Mouse (Mus musculus) liver, adult 2 months (tissue): ENCODE results near the gene Sumo1. TPM values are rescaled to one million over a fixed set of nuclear protein-coding genes. Genes with fewer than 3 reads are reported as not detected.

Experiments
- DNase-seq: peaks from one replicate; pipeline ENCODE4 v3.0.0-alpha.2; 2011; ENCODE audit warnings: low read depth, low spot score; ENCODE audit errors: extremely low read depth
- H3K27ac ChIP-seq: fragments of 200-500 bp; replicated peaks from 2 replicates; pipeline ENCODE4 v1.5.1; 2012; ENCODE audit warnings: low read depth, mild to moderate bottlenecking, control low read depth, inconsistent platforms, low read length; ENCODE audit not compliant: insufficient read depth
- H3K27me3 ChIP-seq: fragments of 200-500 bp; 2 replicates; pipeline ENCODE4 v1.6.1; 2012; ENCODE audit warnings: mild to moderate bottlenecking, moderate library complexity, low read length, inconsistent platforms; ENCODE audit not compliant: control insufficient read depth, insufficient read depth
- H3K36me3 ChIP-seq: fragments of 200-500 bp; 2 replicates; pipeline ENCODE4 v1.6.1; 2012; ENCODE audit warnings: low read length, inconsistent platforms; ENCODE audit not compliant: control insufficient read depth, insufficient read depth
- H3K4me1 ChIP-seq: fragments of 200-500 bp; 2 replicates; pipeline ENCODE4 v1.6.1; 2011; ENCODE audit warnings: low read length; ENCODE audit not compliant: control insufficient read depth, insufficient read depth
- H3K4me3 ChIP-seq: fragments of 200-500 bp; 2 replicates; pipeline ENCODE4 v1.5.1; 2011; ENCODE audit warnings: low read depth, mild to moderate bottlenecking, control low read depth, low read length, moderate library complexity; ENCODE audit not compliant: insufficient read depth
- H3K79me2 ChIP-seq: fragments of 200-500 bp; 2 replicates; pipeline ENCODE4 v1.6.1; 2012; ENCODE audit warnings: inconsistent platforms, mild to moderate bottlenecking, low read length, moderate library complexity; ENCODE audit not compliant: control insufficient read depth, insufficient read depth
- H3K9ac ChIP-seq: fragments of 200-500 bp; 2 replicates; pipeline ENCODE4 v1.6.1; 2012; ENCODE audit warnings: low read depth, mild to moderate bottlenecking, control low read depth, inconsistent platforms, low read length
- CTCF ChIP-seq: fragments of 200-500 bp; IDR thresholded peaks from 2 replicates; pipeline ENCODE4 v1.5.1; 2011; ENCODE audit warnings: low read depth, low read length, control low read depth
- POLR2A ChIP-seq: fragments of 200-500 bp; IDR thresholded peaks from 2 replicates; pipeline ENCODE4 v1.6.1; 2011; ENCODE audit warnings: low read length, control low read depth; ENCODE audit not compliant: insufficient read depth; ENCODE audit errors: extremely low read depth
- WGBS: fragments of 180-500 bp; shearing (Covaris S2); methylation state at CpG from one replicate; pipeline ENCODE4 v1.1.7; 2018; 5-methylcytosine and 5-hydroxymethylcytosine counted together
- polyA plus RNA-seq: library from polyadenylated mRNA; depleted of rRNA; stranded (reverse); fragments of >200 nt; gene quantifications from 2 replicates; pipeline ENCODE4 v1.2.3, GENCODE M21; 2012; rRNA removed
- total RNA-seq: library from RNA; depleted of rRNA; stranded (reverse); fragments of >200 nt; gene quantifications from 2 replicates; pipeline ENCODE4 v1.2.3, GENCODE M21; 2014; rRNA removed

The Sumo1 gene
- total RNA-seq (39.9 and 55.1 TPM in 2 replicates), polyA plus RNA-seq (7.5 and 8.1 TPM in 2 replicates)

DNA sequence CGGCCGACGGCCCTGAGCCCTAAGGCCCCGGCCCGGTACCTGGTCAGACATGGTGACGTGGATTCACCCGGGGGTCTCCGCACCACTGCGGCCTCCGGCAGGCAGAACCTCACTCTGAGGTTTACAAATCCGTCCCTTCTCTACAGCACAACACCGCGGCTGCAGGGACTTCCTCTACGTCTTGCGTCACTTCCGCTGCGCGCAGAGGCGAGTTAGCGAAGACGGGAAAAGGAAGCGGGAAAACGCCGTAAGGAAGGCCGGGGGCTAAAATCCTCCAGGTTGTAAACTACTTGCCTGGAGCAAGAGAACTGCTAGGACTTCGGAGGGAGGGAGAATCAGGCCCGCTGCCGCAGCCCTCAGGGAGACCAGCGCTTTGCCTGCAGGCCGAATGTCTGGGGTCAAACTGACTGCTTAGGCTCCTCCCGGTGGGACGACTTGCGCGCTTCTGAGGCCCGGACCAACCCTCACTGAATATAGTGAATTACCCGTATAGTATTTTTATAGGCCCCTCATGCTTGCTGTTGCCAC lies at the start of gene Sumo1:
Gene Sumo1 (minus strand): TSS at position 194 of the 528 bp plus-strand sequence.
- TF ChIP-seq POLR2A (peak; percentile 87), CTCF (no peak)
- Histone ChIP-seq H3K4me3 (peak within 1 kb of the TSS; percentile 92), H3K4me1 (peaks cover 11% of the 10 kb centered on the region), H3K79me2 (peaks cover 20% of the 10 kb centered on the region; the same call in 1 of the 2 replicates), H3K36me3 (0 out of 2 replicates have a peak, but pooled peaks cover 1% of the 10 kb centered on the region), H3K9ac (peak within 1 kb of the TSS; percentile 92), H3K27me3 (no peaks in the 10 kb centered on the region), H3K27ac (peak within 1 kb of the TSS; percentile 76)
- peak; percentile 83 for DNase-seq
- under 1% methylated on average over 36 of the region's 36 CpGs for WGBS

GRCm38 (mm10) chr1:59719900-59720299 lies 49.3 kb upstream of the Sumo1 start:
- WGBS, result 45% methylated on average over 4 of the region's 4 CpGs
- H3K27ac ChIP-seq, result no peak overlapping the region

GRCm38 (mm10) chr1:59701766-59702165 lies 31.1 kb upstream of the Sumo1 start:
- H3K4me3 ChIP-seq, result no peak overlapping the region
- H3K4me1 ChIP-seq, result no peaks in the 10 kb centered on the region
- DNase-seq, result no peak
- no peaks in the 10 kb centered on the region for H3K79me2 ChIP-seq
- no peaks in the 10 kb centered on the region for H3K27me3 ChIP-seq
- H3K36me3 ChIP-seq, result peaks cover 58% of the 10 kb centered on the region
- WGBS, result 96% methylated on average over 1 of the region's 1 CpGs
- no peak overlapping the region for H3K9ac ChIP-seq
- H3K27ac ChIP-seq, result no peak overlapping the region
- TF ChIP-seq CTCF (no peak), POLR2A (no peak)

More at GRCm38 (mm10) chr1:59719900-59720299, 49.3 kb upstream of the Sumo1 start:
- H3K27me3 ChIP-seq, result no peaks in the 10 kb centered on the region
- peak; percentile 21 for DNase-seq
- TF ChIP-seq CTCF (no peak), POLR2A (no peak)
- no peaks in the 10 kb centered on the region for H3K79me2 ChIP-seq
- peaks cover 10% of the 10 kb centered on the region for H3K36me3 ChIP-seq
- no peaks in the 10 kb centered on the region for H3K4me1 ChIP-seq
- H3K4me3 ChIP-seq, result no peak overlapping the region
- H3K9ac ChIP-seq, result no peak overlapping the region

DNA sequence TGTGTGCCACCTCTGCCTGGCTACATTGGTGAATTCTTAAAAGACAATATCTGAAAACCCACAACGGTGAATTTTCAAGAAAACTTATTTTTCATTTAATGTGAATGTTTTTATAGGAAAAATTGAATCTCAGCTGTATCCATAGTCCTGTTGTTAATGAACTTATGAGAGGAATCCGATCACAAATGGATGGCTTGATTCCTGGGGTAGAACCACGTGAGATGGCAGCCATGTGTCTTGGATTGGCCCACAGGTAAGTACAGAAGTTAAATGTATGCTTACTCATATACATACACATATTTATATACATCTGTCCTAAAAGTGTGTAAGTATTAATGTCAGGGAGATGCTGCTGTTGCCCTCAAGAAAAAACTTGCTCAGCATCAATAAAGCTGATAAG lies 27.6 kb upstream of the Sumo1 start:
- no peak overlapping the region for H3K9ac ChIP-seq
- H3K4me1 ChIP-seq, result peaks cover 3% of the 10 kb centered on the region; the same call in 1 of the 2 replicates
- no peaks in the 10 kb centered on the region for H3K27me3 ChIP-seq
- H3K27ac ChIP-seq, result no peak overlapping the region
- no peaks in the 10 kb centered on the region; the same call in 1 of the 2 replicates for H3K79me2 ChIP-seq
- DNase-seq, result no peak
- peaks cover 53% of the 10 kb centered on the region for H3K36me3 ChIP-seq
- 99% methylated on average over 3 of the region's 3 CpGs for WGBS
- H3K4me3 ChIP-seq, result no peak overlapping the region
- TF ChIP-seq POLR2A (no peak), CTCF (no peak)

DNA sequence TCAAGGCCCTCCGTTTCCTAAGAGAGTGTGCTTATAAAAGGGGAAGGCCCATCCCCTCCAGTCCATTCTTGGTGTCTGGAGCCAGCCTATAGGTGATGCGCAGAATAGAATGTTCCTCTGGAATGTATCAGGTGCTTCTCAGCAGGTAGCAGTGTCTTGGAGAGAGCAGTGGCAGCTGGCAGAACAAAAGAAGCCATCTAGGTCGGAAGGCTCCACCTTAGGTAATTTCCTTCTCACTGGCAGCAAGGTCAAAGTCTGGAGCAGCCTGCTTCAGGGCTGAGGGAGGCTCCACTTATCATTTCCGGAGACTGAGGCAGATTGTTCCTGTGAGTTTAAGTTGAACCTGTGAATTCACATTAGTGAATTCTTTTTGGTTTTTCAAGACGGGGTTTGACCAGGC lies 27.1 kb upstream of the Sumo1 start:
- Histone ChIP-seq H3K36me3 (peaks cover 53% of the 10 kb centered on the region), H3K27ac (no peak overlapping the region), H3K27me3 (no peaks in the 10 kb centered on the region), H3K79me2 (no peaks in the 10 kb centered on the region; the same call in 1 of the 2 replicates), H3K4me1 (peaks cover 3% of the 10 kb centered on the region; the same call in 1 of the 2 replicates), H3K4me3 (no peak overlapping the region), H3K9ac (no peak overlapping the region)
- TF ChIP-seq CTCF (no peak), POLR2A (no peak)
- 86% methylated on average over 5 of the region's 5 CpGs for WGBS
- no peak for DNase-seq

DNA sequence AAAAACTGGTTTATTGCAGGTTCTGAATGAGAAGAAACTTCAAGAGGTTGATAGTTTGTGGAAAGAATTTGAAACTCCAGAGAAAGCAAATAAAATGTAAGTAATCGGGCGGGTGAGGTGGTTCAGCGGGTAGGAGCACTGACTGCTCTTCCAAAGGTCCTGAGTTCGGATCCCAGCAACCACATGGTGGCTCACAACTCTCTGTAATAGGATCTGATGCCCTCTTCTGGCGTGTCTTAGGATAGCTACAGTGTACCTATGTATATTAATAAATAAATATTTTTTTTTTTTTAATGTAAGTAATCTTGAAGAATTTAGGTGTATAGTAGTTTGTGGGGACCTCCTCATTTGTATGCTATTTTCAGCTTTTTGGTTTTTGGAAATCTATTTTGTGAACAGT lies 19.8 kb upstream of the Sumo1 start:
- no peak overlapping the region for H3K27ac ChIP-seq
- H3K79me2 ChIP-seq, result peaks cover 18% of the 10 kb centered on the region
- no peak overlapping the region for H3K9ac ChIP-seq
- H3K36me3 ChIP-seq, result peaks cover 21% of the 10 kb centered on the region
- DNase-seq, result no peak
- H3K27me3 ChIP-seq, result no peaks in the 10 kb centered on the region
- H3K4me1 ChIP-seq, result peaks cover 17% of the 10 kb centered on the region
- TF ChIP-seq CTCF (0 out of 2 replicates have a peak, but pooled peaks have one; percentile 3), POLR2A (no peak)
- 96% methylated on average over 5 of the region's 5 CpGs for WGBS
- no peak overlapping the region for H3K4me3 ChIP-seq
